Mouse (Mus musculus): ENCODE measurements around the gene Atp6v0b.

DNA sequence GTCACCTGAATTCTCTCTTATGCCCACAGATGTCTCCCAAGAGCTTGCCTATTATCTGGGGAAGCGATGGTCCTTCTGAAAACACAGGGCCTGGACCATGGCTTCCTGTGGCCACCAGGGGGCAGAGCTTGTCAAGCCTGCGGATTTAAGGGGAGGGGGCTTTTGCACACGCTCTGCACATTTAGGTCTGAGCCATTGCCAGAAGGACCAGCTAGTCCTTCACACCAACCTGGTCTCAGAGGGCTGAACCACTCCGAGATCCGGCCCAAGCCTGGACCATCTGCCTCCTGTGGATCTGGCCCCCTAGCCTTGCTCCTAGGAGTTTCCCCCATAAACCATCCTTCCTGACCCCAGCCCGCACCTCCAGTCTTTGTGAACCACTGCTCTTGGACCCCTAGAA lies 41.1 kb upstream of the Atp6v0b start:
- TF ChIP-seq CTCF (IDR thresholded peaks at IDR 0.05; ENCODE audit: control insufficient read depth, insufficient read depth, insufficient read length) (peak; percentile 36), USF1 (IDR thresholded peaks at IDR 0.05; ENCODE audit: low read depth) (no peak)
